Mouse (Mus musculus): ENCODE data around the gene Gm6217.
"Not testable (repeated sequence)": the region's sequence is repeated elsewhere in the genome, so short reads cannot be mapped to it uniquely, and the experiment has no call there.

- not testable (repeated sequence) for TF ChIP-seq CTCF, EP300 (IDR thresholded peaks at IDR 0.05; ENCODE audit: low read depth)
Measured at GRCm38 (mm10) chr1:82930558-82930957, 641 bp downstream of the Gm6217 start.

Measured in liver, embryonic 14.5 days (tissue).